Mouse (Mus musculus): ENCODE results near the gene Lrrc20. TPM values are rescaled to one million over a fixed set of nuclear protein-coding genes. Genes with fewer than 3 reads are reported as not detected.

Lrrc20 gene
- polyA plus RNA-seq, 1 experiment from 2014 or later: 12.1 TPM

DNA sequence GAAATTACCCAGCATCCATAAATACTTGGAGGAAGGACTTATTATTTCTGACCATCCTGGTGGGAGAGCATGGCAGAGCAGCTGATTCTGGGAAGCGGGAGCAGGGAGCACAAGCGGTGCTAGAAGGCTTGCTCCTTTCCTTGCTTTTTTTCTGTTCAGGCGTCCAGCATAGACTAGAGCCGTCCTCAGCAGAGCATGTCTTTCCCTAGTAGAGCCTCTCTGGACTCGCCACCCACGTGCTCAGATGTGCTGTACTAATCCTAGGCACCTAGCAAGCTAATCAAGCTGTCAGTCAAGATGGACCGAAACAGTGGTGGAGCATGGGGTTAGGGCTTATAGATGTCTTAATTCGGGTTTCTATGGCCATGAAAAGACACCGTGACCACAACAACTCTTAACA lies 42.7 kb downstream of the Lrrc20 start:
- ATAC-seq (ENCODE audit: extremely low read depth, insufficient number of reproducible peaks, low FRiP score, low TSS enrichment): no peak
- peaks cover 19% of the 10 kb centered on the region for H3K4me1 ChIP-seq
- no peaks in the 10 kb centered on the region for H3K36me3 ChIP-seq
- peak overlapping the region; percentile 52; the same call in 1 of the 2 replicates for H3K27ac ChIP-seq (replicated peaks)
- H3K4me3 ChIP-seq: no peak overlapping the region
- H3K27me3 ChIP-seq (replicated peaks): no peaks in the 10 kb centered on the region
- no peak overlapping the region for H3K4me2 ChIP-seq
- H3K9ac ChIP-seq: no peak overlapping the region
- WGBS: 84% methylated on average over 9 of the region's 9 CpGs
- no peaks in the 10 kb centered on the region for H3K9me3 ChIP-seq

DNA sequence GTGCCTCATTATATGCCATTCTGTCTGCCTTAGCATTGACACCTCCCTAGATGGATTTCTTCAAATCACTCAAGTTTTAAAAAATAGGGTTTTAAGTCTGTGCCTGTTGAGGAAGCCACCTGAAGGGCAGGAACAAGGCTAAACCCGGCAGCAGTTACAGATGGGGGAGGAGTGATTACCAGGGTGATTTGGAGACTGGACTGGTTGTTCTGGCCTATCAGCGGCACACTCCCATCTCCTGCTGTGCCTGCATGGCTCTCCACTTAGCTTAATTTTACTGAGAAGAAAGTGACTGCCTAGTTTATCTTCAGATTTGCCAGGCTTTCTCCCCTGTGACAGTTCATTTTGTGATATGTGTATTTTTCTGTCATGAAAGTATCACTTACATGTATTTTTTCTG lies 43.9 kb downstream of the Lrrc20 start:
- Histone ChIP-seq H3K27ac (replicated peaks) (no peak overlapping the region), H3K9me3 (no peaks in the 10 kb centered on the region), H3K4me1 (peaks cover 19% of the 10 kb centered on the region), H3K4me2 (no peak overlapping the region), H3K9ac (no peak overlapping the region), H3K27me3 (replicated peaks) (no peaks in the 10 kb centered on the region), H3K4me3 (no peak overlapping the region), H3K36me3 (no peaks in the 10 kb centered on the region)
- 40% methylated on average over 2 of the region's 2 CpGs for WGBS
- no peak for ATAC-seq (ENCODE audit: extremely low read depth, insufficient number of reproducible peaks, low FRiP score, low TSS enrichment)

DNA sequence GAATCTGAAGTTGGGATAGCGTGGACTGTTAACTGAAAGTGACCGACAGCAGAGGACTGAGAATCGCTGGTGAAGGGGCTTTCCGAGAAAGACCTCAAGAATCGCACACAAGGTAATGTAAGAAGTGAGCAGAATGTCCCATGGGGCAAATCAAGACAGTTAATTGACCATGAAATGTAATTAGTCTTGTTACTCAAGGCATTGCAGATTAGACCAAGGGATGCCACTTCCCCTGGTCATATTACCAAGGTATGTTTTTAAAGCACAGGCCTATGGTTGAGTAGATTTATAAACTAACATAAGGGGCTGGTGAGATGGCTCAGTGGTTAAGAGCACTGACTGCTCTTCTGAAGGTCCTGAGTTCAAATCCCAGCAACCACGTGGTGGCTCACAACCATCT lies 45.1 kb downstream of the Lrrc20 start:
- Histone ChIP-seq H3K27me3 (replicated peaks) (no peaks in the 10 kb centered on the region), H3K27ac (replicated peaks) (no peak overlapping the region)
- WGBS: 90% methylated on average over 6 of the region's 6 CpGs

GRCm38 (mm10) chr10:61530936-61531335 lies 55.3 kb downstream of the Lrrc20 start:
- no peaks in the 10 kb centered on the region for H3K27me3 ChIP-seq (replicated peaks)
- H3K9ac ChIP-seq: no peak overlapping the region
- no peak overlapping the region for H3K4me2 ChIP-seq
- no peaks in the 10 kb centered on the region for H3K9me3 ChIP-seq
- no peak overlapping the region for H3K27ac ChIP-seq (replicated peaks)
- H3K4me1 ChIP-seq: peaks cover 42% of the 10 kb centered on the region
- 87% methylated on average over 3 of the region's 3 CpGs for WGBS
- no peak overlapping the region for H3K4me3 ChIP-seq
- ATAC-seq (ENCODE audit: extremely low read depth, insufficient number of reproducible peaks, low FRiP score, low TSS enrichment): no peak
- H3K36me3 ChIP-seq: peaks cover 22% of the 10 kb centered on the region

More for the DNA sequence above, 45.1 kb downstream of the Lrrc20 start:
- Histone ChIP-seq H3K9ac (no peak overlapping the region), H3K4me2 (no peak overlapping the region), H3K9me3 (no peaks in the 10 kb centered on the region), H3K4me1 (peaks cover 19% of the 10 kb centered on the region), H3K4me3 (no peak overlapping the region), H3K36me3 (no peaks in the 10 kb centered on the region)
- no peak for ATAC-seq (ENCODE audit: extremely low read depth, insufficient number of reproducible peaks, low FRiP score, low TSS enrichment)

DNA sequence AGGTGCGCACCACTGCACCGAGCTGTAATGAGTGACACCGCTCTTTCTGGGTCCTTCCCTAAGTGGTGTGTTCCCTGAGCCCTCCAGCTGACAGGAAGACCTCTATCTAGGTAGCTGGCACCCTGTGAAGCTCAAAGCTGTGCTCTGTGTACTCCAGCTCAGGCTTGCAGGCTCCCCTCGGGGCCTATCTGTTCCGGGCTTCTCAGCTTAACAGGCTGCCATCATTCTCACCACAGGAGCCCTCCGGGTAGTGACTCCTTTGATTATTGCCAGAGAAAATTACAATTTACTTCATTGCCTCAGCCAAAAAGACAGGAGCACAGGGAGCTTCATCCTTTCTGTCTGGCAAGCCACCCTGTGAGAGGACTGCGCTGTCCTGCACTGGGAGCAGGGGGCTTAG lies 57.7 kb downstream of the Lrrc20 start:
- Histone ChIP-seq H3K36me3 (peaks cover 9% of the 10 kb centered on the region; the same call in 1 of the 2 replicates), H3K9me3 (no peaks in the 10 kb centered on the region), H3K4me3 (no peak overlapping the region), H3K4me2 (no peak overlapping the region), H3K9ac (no peak overlapping the region), H3K4me1 (peaks cover 61% of the 10 kb centered on the region), H3K27ac (replicated peaks) (no peak overlapping the region), H3K27me3 (replicated peaks) (no peaks in the 10 kb centered on the region)
- 70% methylated on average over 7 of the region's 7 CpGs for WGBS
- ATAC-seq (ENCODE audit: extremely low read depth, insufficient number of reproducible peaks, low FRiP score, low TSS enrichment): no peak

GRCm38 (mm10) chr10:61534371-61535101 lies 58.9 kb downstream of the Lrrc20 start:
- H3K36me3 ChIP-seq: no peaks in the 10 kb centered on the region
- peaks cover 60% of the 10 kb centered on the region for H3K4me1 ChIP-seq
- peak overlapping the region; percentile 88 for H3K27ac ChIP-seq (replicated peaks)
- peak overlapping the region; percentile 55; the same call in 1 of the 2 replicates for H3K9ac ChIP-seq
- H3K4me3 ChIP-seq: no peak overlapping the region
- no peaks in the 10 kb centered on the region for H3K9me3 ChIP-seq
- no peak overlapping the region for H3K4me2 ChIP-seq
- no peaks in the 10 kb centered on the region for H3K27me3 ChIP-seq (replicated peaks)
- WGBS: 68% methylated on average over 3 of the region's 3 CpGs
- ATAC-seq (ENCODE audit: extremely low read depth, insufficient number of reproducible peaks, low FRiP score, low TSS enrichment): peak; percentile 49; the same call in 1 of the 2 replicates

- H3K4me2 ChIP-seq: 0 out of 2 replicates have a peak overlapping the region, but pooled peaks have one; percentile 55
- peaks cover 51% of the 10 kb centered on the region for H3K4me1 ChIP-seq
- no peaks in the 10 kb centered on the region for H3K27me3 ChIP-seq (replicated peaks)
- no peak for ATAC-seq (ENCODE audit: extremely low read depth, insufficient number of reproducible peaks, low FRiP score, low TSS enrichment)
- no peaks in the 10 kb centered on the region for H3K36me3 ChIP-seq
- no peak overlapping the region for H3K4me3 ChIP-seq
- H3K9ac ChIP-seq: no peak overlapping the region
- 82% methylated on average over 4 of the region's 4 CpGs for WGBS
- H3K27ac ChIP-seq (replicated peaks): peak overlapping the region; percentile 88
- no peaks in the 10 kb centered on the region for H3K9me3 ChIP-seq
Measured at GRCm38 (mm10) chr10:61535441-61535840, 59.8 kb downstream of the Lrrc20 start.

DNA sequence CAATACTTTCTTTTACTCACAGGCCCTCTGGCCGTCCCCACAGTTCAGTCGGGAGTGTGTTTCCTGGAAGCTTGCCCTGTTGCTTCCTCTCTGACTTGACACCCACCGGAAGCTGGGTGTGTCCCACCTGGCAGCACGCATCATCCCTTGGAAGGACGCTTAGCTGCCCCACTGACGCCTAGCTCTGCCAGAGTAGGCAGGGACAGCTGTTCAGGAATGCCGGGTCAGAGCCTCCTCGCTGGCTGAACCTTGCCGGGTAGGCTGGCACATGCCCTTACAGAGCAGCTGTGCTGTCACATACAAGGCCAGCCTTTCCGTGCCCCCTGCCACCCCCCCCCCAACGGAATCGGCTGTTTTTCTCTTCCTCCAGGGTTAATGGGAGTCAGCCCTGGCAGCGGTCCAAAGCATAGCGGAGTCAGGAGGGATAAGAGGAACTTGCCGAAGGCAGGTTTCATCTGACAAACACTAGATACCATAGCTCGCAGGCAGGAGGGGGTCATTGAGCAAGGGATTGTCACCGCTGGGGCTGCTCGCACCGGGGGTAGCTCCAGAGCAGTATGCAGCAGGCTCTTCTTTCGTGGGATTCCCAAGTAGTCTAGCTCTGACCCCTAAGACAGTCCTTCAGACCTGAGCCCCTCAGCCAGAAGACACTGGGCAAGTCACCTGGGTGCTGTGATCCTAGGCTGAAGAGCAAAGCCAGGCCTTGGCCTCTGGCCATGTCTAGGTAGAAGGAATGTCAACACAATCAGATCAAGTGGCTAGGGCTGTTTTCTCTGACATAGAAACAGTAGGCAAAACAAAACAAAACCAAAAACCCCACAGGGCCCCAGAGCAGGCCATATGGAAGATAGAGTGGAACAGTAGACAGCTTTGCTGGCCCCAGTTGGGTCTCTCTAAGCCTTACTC lies 60.8 kb downstream of the Lrrc20 start:
- peak overlapping the region; percentile 16 for H3K4me3 ChIP-seq
- ATAC-seq (ENCODE audit: extremely low read depth, insufficient number of reproducible peaks, low FRiP score, low TSS enrichment): peak; percentile 59

GRCm38 (mm10) chr10:61537036-61537380 lies 61.4 kb downstream of the Lrrc20 start:
- H3K4me1 ChIP-seq: peaks cover 46% of the 10 kb centered on the region
- H3K27me3 ChIP-seq (replicated peaks): no peaks in the 10 kb centered on the region
- H3K4me2 ChIP-seq: peak overlapping the region; percentile 55; the same call in 1 of the 2 replicates
- H3K9me3 ChIP-seq: no peaks in the 10 kb centered on the region
- 62% methylated on average over 5 of the region's 5 CpGs for WGBS
- ATAC-seq (ENCODE audit: extremely low read depth, insufficient number of reproducible peaks, low FRiP score, low TSS enrichment): no peak
- H3K4me3 ChIP-seq: no peak overlapping the region
- H3K36me3 ChIP-seq: no peaks in the 10 kb centered on the region
- no peak overlapping the region for H3K9ac ChIP-seq
- H3K27ac ChIP-seq (replicated peaks): peak overlapping the region; percentile 88

More for the DNA sequence above, 60.8 kb downstream of the Lrrc20 start:
- H3K9ac ChIP-seq: peak overlapping the region; percentile 53
- H3K27ac ChIP-seq (replicated peaks): peak overlapping the region; percentile 88
- 14% methylated on average over 20 of the region's 20 CpGs for WGBS
- peak overlapping the region; percentile 55 for H3K4me2 ChIP-seq
- no peaks in the 10 kb centered on the region for H3K36me3 ChIP-seq
- no peaks in the 10 kb centered on the region for H3K27me3 ChIP-seq (replicated peaks)
- peaks cover 46% of the 10 kb centered on the region for H3K4me1 ChIP-seq
- no peaks in the 10 kb centered on the region for H3K9me3 ChIP-seq

- Histone ChIP-seq H3K9me3 (no peaks in the 10 kb centered on the region), H3K27ac (replicated peaks) (no peak overlapping the region), H3K4me2 (no peak overlapping the region), H3K4me3 (no peak overlapping the region), H3K36me3 (no peaks in the 10 kb centered on the region), H3K4me1 (peaks cover 48% of the 10 kb centered on the region), H3K9ac (no peak overlapping the region), H3K27me3 (replicated peaks) (no peaks in the 10 kb centered on the region)
- WGBS: 62% methylated on average over 4 of the region's 4 CpGs
- no peak for ATAC-seq (ENCODE audit: extremely low read depth, insufficient number of reproducible peaks, low FRiP score, low TSS enrichment)
Measured at GRCm38 (mm10) chr10:61538446-61538845, 62.8 kb downstream of the Lrrc20 start.

DNA sequence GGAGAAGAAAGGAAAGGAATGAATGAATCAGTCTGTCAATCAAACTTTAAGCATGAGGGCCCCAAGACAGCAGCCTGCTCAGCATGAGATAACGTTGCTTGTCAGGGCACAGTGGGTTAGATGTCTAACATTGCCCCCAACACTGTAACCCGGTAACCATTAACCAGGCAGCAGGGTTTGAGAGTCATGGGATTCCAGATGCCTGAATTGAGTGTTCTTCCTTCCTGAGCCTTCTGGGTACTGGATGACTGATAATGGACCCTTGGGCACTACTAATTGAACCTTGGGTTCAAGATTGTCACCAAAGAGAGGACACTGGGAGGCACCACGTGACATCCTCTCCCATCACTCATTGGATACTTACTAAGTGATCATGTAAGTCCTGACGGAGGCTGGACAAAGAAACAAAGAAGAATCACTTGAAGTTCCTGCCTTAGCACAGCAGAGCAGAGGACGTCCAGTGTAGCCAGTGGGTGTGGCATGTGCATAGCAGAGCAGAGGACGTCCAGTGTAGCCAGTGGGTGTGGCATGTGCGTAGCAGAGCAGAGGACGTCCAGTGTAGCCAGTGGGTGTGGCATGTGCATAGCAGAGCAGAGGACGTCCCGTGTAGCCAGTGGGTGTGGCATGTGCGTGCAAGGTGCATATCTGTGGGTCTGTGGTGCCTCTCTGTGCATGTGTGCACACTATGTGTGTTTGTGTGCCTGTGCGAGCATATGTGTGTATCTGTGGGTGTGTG lies 68.7 kb downstream of the Lrrc20 start:
- H3K4me2 ChIP-seq: 0 out of 2 replicates have a peak overlapping the region, but pooled peaks have one; percentile 8
- 37% methylated on average over 12 of the region's 12 CpGs for whole genome bisulfite sequencing
- H3K27me3 ChIP-seq (replicated peaks): no peaks in the 10 kb centered on the region
- no peak for ATAC-seq (ENCODE audit: extremely low read depth, insufficient number of reproducible peaks, low FRiP score, low TSS enrichment)
- H3K9ac ChIP-seq: no peak overlapping the region
- H3K4me1 ChIP-seq: peaks cover 21% of the 10 kb centered on the region
- no peaks in the 10 kb centered on the region for H3K9me3 ChIP-seq
- H3K4me3 ChIP-seq: no peak overlapping the region
- no peaks in the 10 kb centered on the region for H3K36me3 ChIP-seq
- H3K27ac ChIP-seq (replicated peaks): no peak overlapping the region
